Mouse (Mus musculus) liver, embryonic 14.5 days (tissue): Measurements from ENCODE around the gene Nme1. TPM values are rescaled to one million over a fixed set of nuclear protein-coding genes. Genes with fewer than 3 reads are reported as not detected.

Experiments
- ATAC-seq: fragments of 200-750 bp; cut with Nextera tagmentation; 2 replicates; pipeline ENCODE4 v1.8.0; 2017; ENCODE audit warnings: moderate number of reproducible peaks, mild to moderate bottlenecking, moderate library complexity; ENCODE audit not compliant: insufficient read depth
- DNase-seq, 3 experiments: peaks; one replicate each; pipeline ENCODE4 v3.0.0-alpha.2; 2012 to 2013; ENCODE audit warnings: low read depth in 3 of 3, low spot score in 3 of 3
- H3K27ac ChIP-seq: fragments of 300-500 bp; sonication (generic); 2 replicates; pipeline ENCODE4 v1.5.1; 2014; ENCODE audit warnings: moderate library complexity, mild to moderate bottlenecking, control low read depth, inconsistent platforms
- H3K27me3 ChIP-seq: fragments of 300-500 bp; sonication (generic); 2 replicates; pipeline ENCODE4 v1.6.1; 2014; ENCODE audit warnings: mild to moderate bottlenecking, low read length, moderate library complexity; ENCODE audit not compliant: control insufficient read depth, insufficient read depth
- H3K36me3 ChIP-seq: fragments of 300-500 bp; sonication (generic); replicated peaks from 2 replicates; pipeline ENCODE4 v1.6.1; 2014; ENCODE audit warnings: low read depth; ENCODE audit not compliant: control insufficient read depth, insufficient read depth
- H3K4me1 ChIP-seq, 2 experiments: fragments of 200-500 bp in 1 of 2; fragments of 300-500 bp in 1 of 2; sonication (generic) in 1 of 2; replicated peaks; 2 replicates each; pipeline ENCODE4 v1.6.1; 2012 to 2014; ENCODE audit warnings: antibody characterized with exemption in 1 of 2, inconsistent platforms in 1 of 2, low read length in 1 of 2; ENCODE audit not compliant: control insufficient read depth in 2 of 2, insufficient read depth in 2 of 2
- H3K4me2 ChIP-seq: fragments of 300-500 bp; sonication (generic); 2 replicates; pipeline ENCODE4 v1.6.1; 2014; ENCODE audit warnings: low read depth, mild to moderate bottlenecking, control low read depth, moderate library complexity
- H3K4me3 ChIP-seq, 2 experiments: fragments of 200-500 bp in 1 of 2; fragments of 300-500 bp in 1 of 2; sonication (generic) in 1 of 2; 2 replicates each; pipeline ENCODE4 v1.5.1; 2012 to 2014; ENCODE audit warnings: low read depth in 2 of 2, low read length in 2 of 2, mild to moderate bottlenecking in 2 of 2, control low read depth in 1 of 2, inconsistent platforms in 1 of 2, moderate library complexity in 1 of 2; ENCODE audit not compliant: insufficient read depth in 1 of 2
- H3K9ac ChIP-seq: fragments of 300-500 bp; sonication (generic); replicated peaks from 2 replicates; pipeline ENCODE4 v1.6.1; 2014; ENCODE audit warnings: mild to moderate bottlenecking, control low read depth, moderate library complexity
- H3K9me3 ChIP-seq: fragments of 300-500 bp; sonication (generic); 2 replicates; pipeline ENCODE4 v1.6.1; 2016; ENCODE audit warnings: low read length, mixed read lengths; ENCODE audit not compliant: control insufficient read depth
- CTCF ChIP-seq: IDR thresholded peaks from 2 replicates; pipeline ENCODE4 v1.5.1; 2016; ENCODE audit warnings: antibody characterized with exemption, low read depth, control low read depth
- EP300 ChIP-seq: IDR thresholded peaks from 2 replicates; pipeline ENCODE4 v1.6.1; 2016; ENCODE audit warnings: antibody characterized with exemption, low read depth
- WGBS: fragments of 180-500 bp; shearing (Covaris S2); extraction: QIAGEN DNeasy Blood & Tissue Kit; methylation state at CpG from one replicate; pipeline ENCODE4 v1.1.7; 2014; ENCODE audit not compliant: insufficient replicate concordance; 5-methylcytosine and 5-hydroxymethylcytosine counted together
- polyA plus RNA-seq, 2 experiments: library from polyadenylated mRNA; depleted of rRNA in 1 of 2; stranded (reverse) in 1 of 2; unstranded in 1 of 2; fragments of >200 nt; fragmentation: Nextera tagmentation in 1 of 2; extraction: Ambion mirVana in 1 of 2; gene quantifications; 2 replicates each; pipeline versions ENCODE4 v1.2.1 to v1.2.3; 2012 to 2014

Gene Nme1
- polyA plus RNA-seq, 2 experiments, result 113 to 201 TPM

- 0 out of 2 replicates have a peak, but pooled peaks cover 3% of the 10 kb centered on the region for H3K36me3 ChIP-seq
- H3K27me3 ChIP-seq, result no peaks in the 10 kb centered on the region
- no peak overlapping the region for H3K27ac ChIP-seq
- no peak overlapping the region for H3K4me2 ChIP-seq
- H3K9me3 ChIP-seq, result no peaks in the 10 kb centered on the region
- DNase-seq, result no peak
- no peak overlapping the region for H3K9ac ChIP-seq
- no peak overlapping the region for H3K4me3 ChIP-seq
- peaks cover 0 to 8% of the 10 kb centered on the region in 2 experiments; a peak in 2 of 4 replicates for H3K4me1 ChIP-seq
- WGBS, result 62% methylated on average over 5 of the region's 5 CpGs
- no peak for TF ChIP-seq CTCF
- TF ChIP-seq EP300, result no peak
- ATAC-seq, result no peak
These were observed 15.9 kb downstream of the Nme1 start for GRCm38 (mm10) chr11:93952376-93952775.

GRCm38 (mm10) chr11:93950045-93950444, 18.3 kb downstream of the Nme1 start:
- no peaks in the 10 kb centered on the region; a peak in 1 of 4 replicates for H3K4me1 ChIP-seq
- no peak for ATAC-seq
- TF ChIP-seq CTCF, result no peak
- TF ChIP-seq EP300, result no peak
- no peak overlapping the region for H3K27ac ChIP-seq
- H3K27me3 ChIP-seq, result no peaks in the 10 kb centered on the region
- 0 out of 2 replicates have a peak, but pooled peaks cover 3% of the 10 kb centered on the region for H3K36me3 ChIP-seq
- H3K4me3 ChIP-seq, result no peak overlapping the region
- H3K9ac ChIP-seq, result no peak overlapping the region
- no peaks in the 10 kb centered on the region for H3K9me3 ChIP-seq
- no peak for DNase-seq
- WGBS, result 67% methylated on average over 1 of the region's 1 CpGs
- H3K4me2 ChIP-seq, result no peak overlapping the region

- no peaks in the 10 kb centered on the region for H3K27me3 ChIP-seq
- H3K36me3 ChIP-seq, result 0 out of 2 replicates have a peak, but pooled peaks cover 3% of the 10 kb centered on the region
- no peak for ATAC-seq
These were observed 19.3 kb downstream of the Nme1 start for GRCm38 (mm10) chr11:93948887-93949567.

GRCm38 (mm10) chr11:93944986-93945385, 23.3 kb downstream of the Nme1 start:
- H3K27ac ChIP-seq, result no peak overlapping the region
- WGBS, result 72% methylated on average over 3 of the region's 3 CpGs

More at GRCm38 (mm10) chr11:93948887-93949567, 19.3 kb downstream of the Nme1 start:
- WGBS, result 75% methylated on average over 9 of the region's 9 CpGs
- Histone ChIP-seq H3K9ac (no peak overlapping the region), H3K4me2 (no peak overlapping the region), H3K4me1 (no peaks in the 10 kb centered on the region), H3K4me3 (no peak overlapping the region), H3K9me3 (no peaks in the 10 kb centered on the region), H3K27ac (no peak overlapping the region)
- no peak for DNase-seq
- TF ChIP-seq EP300, result no peak
- TF ChIP-seq CTCF, result no peak

GRCm38 (mm10) chr11:93940906-93941305, 27.4 kb downstream of the Nme1 start:
- WGBS, result 14% methylated on average over 2 of the region's 2 CpGs
- no peaks in the 10 kb centered on the region for H3K27me3 ChIP-seq
- ATAC-seq (no peak), DNase-seq (no peak)
- no peaks in the 10 kb centered on the region for H3K4me1 ChIP-seq
- H3K9ac ChIP-seq, result no peak overlapping the region
- TF ChIP-seq CTCF (no peak), EP300 (no peak)
- no peak overlapping the region for H3K27ac ChIP-seq
- H3K36me3 ChIP-seq, result no peaks in the 10 kb centered on the region; the same call in 1 of the 2 replicates
- no peak overlapping the region for H3K4me3 ChIP-seq
- H3K9me3 ChIP-seq, result no peaks in the 10 kb centered on the region
- H3K4me2 ChIP-seq, result no peak overlapping the region

More at GRCm38 (mm10) chr11:93944986-93945385, 23.3 kb downstream of the Nme1 start:
- H3K4me2 ChIP-seq, result no peak overlapping the region
- H3K9ac ChIP-seq, result no peak overlapping the region
- no peak for TF ChIP-seq EP300
- no peak for TF ChIP-seq CTCF
- no peak for DNase-seq
- H3K36me3 ChIP-seq, result no peaks in the 10 kb centered on the region
- no peak for ATAC-seq
- H3K9me3 ChIP-seq, result no peaks in the 10 kb centered on the region
- no peaks in the 10 kb centered on the region for H3K4me1 ChIP-seq
- no peaks in the 10 kb centered on the region for H3K27me3 ChIP-seq
- H3K4me3 ChIP-seq, result no peak overlapping the region
